12 mouse cellular contexts compared by ENCODE assay signal in genomic region chr13:37843241-37843640, GRCm38 (mm10).
"Had no signal": no experiment of that assay in that cellular context is flagged by ENCODE, and none has a peak within 500 bp of the region (broad histone marks: within the 10 kb centered on the region; RNA-seq: fewer than 3 reads in every experiment).

No protein-coding gene starts in this region.

- H3K36me3 ChIP-seq: midbrain, embryonic 10.5 days had no signal

- ATAC-seq: intestine, postnatal 0 days had no signal

- H3K27me3 ChIP-seq: megakaryocyte, embryonic 14.5 days had no signal

- H3K4me3 ChIP-seq: left cerebral cortex, adult 2 months; midbrain, embryonic 10.5 days had no signal

- H3K9ac ChIP-seq: liver, embryonic 14.5 days had no signal

- H3K27ac ChIP-seq: kidney, postnatal 0 days; left cerebral cortex, adult 2 months; liver, embryonic 14.5 days; midbrain, embryonic 10.5 days had no signal

- H3K9me3 ChIP-seq: megakaryocyte, embryonic 14.5 days; midbrain, embryonic 10.5 days had no signal

- DNase-seq: kidney, adult 8-10 months; kidney, postnatal 25 days; layer of hippocampus, postnatal 36 days; lung, adult 2 months; midbrain, embryonic 14.5 days; thymus, postnatal 36 days had no signal
